Mouse (Mus musculus): ENCODE results near the gene Trim21. TPM values are rescaled to one million over a fixed set of nuclear protein-coding genes. Genes with fewer than 3 reads are reported as not detected.

Gene Trim21
- 0.60 and 3.0 TPM in 2 replicates for polyA plus RNA-seq (2012; ENCODE audit: insufficient read depth, low replicate concordance)

DNA sequence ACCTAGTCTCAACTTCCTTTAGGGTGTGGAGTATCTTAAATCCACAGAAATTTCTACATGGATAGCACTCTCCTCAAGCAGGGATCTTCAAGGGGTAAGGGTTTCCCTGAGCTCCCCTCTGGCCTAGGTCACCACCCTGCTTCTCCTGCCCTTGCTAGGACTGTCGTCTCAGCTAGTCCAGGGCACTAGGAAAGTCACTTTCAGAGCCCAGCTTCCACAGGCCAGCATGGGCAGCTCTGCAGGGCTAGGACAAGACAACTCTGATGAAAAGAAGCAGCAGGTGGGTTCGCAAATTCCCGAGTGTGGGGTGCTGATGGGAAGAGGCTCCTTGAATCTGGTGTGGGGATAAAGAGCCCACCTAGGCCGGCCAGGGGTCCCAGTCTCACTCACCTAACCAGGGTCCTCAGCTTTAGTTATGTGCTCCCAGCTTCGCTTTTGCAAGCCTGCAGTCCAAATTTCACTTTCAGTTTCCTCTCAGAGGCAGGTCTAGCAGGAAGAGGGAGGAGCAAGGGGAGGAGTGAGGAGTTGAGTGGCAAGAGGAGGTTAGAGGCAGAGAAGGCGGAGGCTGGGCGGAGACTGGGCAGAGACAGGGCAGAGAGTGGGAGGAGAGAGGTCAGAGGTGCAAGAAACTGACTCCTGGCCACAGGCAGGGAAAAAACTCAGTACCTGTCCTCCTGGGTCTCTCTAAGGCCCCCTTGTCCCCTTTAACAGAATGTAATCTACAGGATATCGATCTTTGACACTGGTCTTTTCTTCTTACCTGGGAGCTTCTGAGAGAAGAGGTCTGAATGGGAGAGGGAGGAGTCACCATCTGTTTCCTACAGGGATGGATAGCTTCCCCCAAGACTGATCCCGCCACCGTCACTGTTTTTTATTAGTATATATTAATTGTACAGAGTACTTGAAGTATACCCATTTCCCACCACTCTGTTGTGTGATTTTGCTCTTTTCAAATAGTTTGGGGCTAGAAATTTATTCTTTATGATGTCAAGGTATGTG, at the start of gene Trim21:
Gene Trim21, minus strand, starts transcription at position 488 of the 999 bp plus-strand sequence.
- peak within 1 kb of the TSS; percentile 96 for H3K4me3 ChIP-seq (replicated peaks)
- H3K4me1 ChIP-seq: peaks cover 40% of the 10 kb centered on the region
- no peaks in the 10 kb centered on the region for H3K9me3 ChIP-seq
- TF ChIP-seq GATA1 (IDR thresholded peaks at IDR 0.05; ENCODE audit: borderline replicate concordance, low read length) (no peak), FLI1 (IDR thresholded peaks at IDR 0.05; ENCODE audit: low read length) (no peak)
- no peaks in the 10 kb centered on the region for H3K27me3 ChIP-seq (replicated peaks)
- peaks cover 38% of the 10 kb centered on the region for H3K36me3 ChIP-seq (replicated peaks; ENCODE audit: low read length)

DNA sequence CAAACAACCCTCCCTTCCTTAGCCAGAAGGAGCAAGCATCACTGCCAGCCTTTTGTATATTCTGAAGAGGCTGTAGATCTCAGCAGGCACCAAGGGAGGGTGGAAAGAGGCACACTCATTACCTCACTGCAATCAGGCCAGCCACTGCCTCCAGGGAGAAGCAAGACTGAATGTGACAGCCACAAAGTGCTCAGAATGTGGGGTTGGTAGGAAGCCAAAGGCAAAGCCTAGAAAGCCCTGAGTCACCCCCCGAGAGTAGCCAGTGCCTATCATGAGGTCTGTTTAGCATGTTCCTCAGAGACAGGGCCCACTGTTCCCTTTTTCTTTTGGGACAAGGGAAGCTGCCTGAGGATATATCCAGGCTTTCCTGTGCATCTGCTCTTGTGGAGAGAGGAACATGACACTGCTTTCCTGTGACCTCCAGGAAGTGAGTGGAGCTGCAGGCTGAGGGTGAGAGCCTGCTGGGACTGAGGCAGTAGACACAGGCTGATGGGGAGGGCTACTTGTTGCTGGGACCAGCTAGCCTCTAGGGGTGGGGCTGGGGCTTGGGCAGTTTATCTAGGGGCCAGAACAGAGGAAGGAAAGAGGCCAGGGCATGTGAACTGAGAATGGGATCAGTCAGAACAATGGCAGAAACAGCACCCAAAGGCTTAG, 32.2 kb upstream of the Trim21 start, which contains the start of gene Olfr552:
Gene Olfr552, plus strand, starts transcription at position 393 of the 654 bp plus-strand sequence.
- peak within 1 kb of the TSS; percentile 81 for H3K4me3 ChIP-seq (replicated peaks)
- H3K36me3 ChIP-seq (replicated peaks; ENCODE audit: low read length): no peaks in the 10 kb centered on the region
- H3K9me3 ChIP-seq: no peaks in the 10 kb centered on the region
- peaks cover 69% of the 10 kb centered on the region for H3K4me1 ChIP-seq
- TF ChIP-seq GATA1 (IDR thresholded peaks at IDR 0.05; ENCODE audit: borderline replicate concordance, low read length) (no peak), FLI1 (IDR thresholded peaks at IDR 0.05; ENCODE audit: low read length) (no peak)
- no peaks in the 10 kb centered on the region for H3K27me3 ChIP-seq (replicated peaks)

DNA sequence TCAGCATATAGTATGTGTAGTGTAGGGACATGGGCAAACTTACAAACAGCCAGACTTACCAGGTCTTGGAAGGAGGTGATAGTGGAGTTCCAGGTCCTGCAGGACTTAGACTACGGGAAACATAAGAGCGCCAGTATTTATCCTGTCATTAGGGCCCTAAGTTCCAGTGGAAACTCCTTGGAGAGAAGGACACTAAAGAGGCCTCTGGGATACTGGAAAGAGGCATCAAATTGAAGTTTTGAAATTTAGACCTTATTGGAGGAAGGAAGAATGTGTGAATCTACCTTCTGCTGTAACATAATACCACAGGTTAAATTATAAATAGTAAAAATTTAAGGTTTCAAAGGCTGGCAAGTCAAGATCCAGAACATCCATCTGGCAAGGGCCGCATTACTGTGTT, 26.5 kb upstream of the Trim21 start, which contains the start of gene Olfr551:
Gene Olfr551, minus strand, starts transcription at position 101 of the 400 bp plus-strand sequence.
- H3K36me3 ChIP-seq (replicated peaks; ENCODE audit: low read length): no peaks in the 10 kb centered on the region
- no peaks in the 10 kb centered on the region for H3K27me3 ChIP-seq (replicated peaks)
- H3K4me3 ChIP-seq (replicated peaks): no peak within 1 kb of the TSS
- TF ChIP-seq FLI1 (IDR thresholded peaks at IDR 0.05; ENCODE audit: low read length) (no peak), GATA1 (IDR thresholded peaks at IDR 0.05; ENCODE audit: borderline replicate concordance, low read length) (no peak)
- H3K4me1 ChIP-seq: peaks cover 54% of the 10 kb centered on the region
- no peaks in the 10 kb centered on the region for H3K9me3 ChIP-seq

DNA sequence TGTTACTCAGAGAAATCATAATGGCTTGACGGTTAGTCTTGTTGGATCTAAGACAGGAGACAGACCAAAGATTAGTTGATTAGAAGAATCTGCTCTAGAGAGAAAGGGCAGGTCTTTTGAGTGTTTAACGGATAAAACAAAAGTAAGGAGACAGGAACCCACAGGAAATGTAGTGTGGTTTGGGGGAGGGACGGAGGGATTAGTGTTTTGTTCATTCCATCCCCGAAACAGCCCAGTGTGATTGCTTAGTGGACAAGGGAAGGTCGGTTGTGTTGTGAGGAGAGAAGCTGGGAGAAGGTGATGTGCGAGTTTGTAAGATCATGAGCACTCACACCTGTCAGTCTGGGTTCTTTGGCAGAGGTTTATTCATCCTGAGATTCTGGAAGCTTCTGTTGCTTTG, 10.7 kb upstream of the Trim21 start:
- H3K4me3 ChIP-seq (replicated peaks): peak overlapping the region; percentile 28
- peaks cover 46% of the 10 kb centered on the region for H3K4me1 ChIP-seq
- no peaks in the 10 kb centered on the region for H3K36me3 ChIP-seq (replicated peaks; ENCODE audit: low read length)
- no peaks in the 10 kb centered on the region for H3K9me3 ChIP-seq
- TF ChIP-seq GATA1 (IDR thresholded peaks at IDR 0.05; ENCODE audit: borderline replicate concordance, low read length) (no peak), FLI1 (IDR thresholded peaks at IDR 0.05; ENCODE audit: low read length) (no peak)
- H3K27me3 ChIP-seq (replicated peaks): no peaks in the 10 kb centered on the region

DNA sequence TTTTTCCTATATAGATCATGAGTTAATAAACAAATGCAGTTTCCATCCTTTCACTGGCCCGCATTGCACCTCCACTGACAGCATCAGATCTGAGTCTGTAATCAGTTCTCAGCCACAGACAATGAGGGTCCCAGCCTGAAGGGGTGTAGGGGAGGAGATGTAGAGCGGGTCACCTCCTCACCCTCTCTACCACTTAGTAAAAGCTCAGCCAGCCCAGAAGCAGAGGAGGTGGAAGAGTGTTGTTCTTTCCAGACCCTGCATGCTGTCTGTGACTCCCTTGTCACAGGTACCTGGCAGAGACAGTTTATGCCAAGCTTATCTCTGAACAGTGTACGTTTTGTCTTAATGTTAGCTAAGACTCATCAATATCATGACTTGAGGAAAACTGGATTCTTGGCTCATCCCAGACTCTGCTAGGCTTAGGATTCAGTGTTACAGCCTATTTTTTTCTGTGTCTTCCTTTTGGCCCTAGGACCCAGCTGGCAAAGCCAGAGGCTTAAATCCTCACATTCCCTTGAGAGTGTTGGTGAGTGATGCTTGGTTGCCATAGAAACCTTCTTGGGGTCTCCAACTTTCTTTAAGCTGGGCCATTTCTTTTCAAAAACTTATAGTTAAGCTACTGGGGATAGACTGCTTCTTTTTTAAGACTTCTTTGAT, 8.0 kb upstream of the Trim21 start:
- TF ChIP-seq FLI1 (IDR thresholded peaks at IDR 0.05; ENCODE audit: low read length): no peak
- no peak for TF ChIP-seq GATA1 (IDR thresholded peaks at IDR 0.05; ENCODE audit: borderline replicate concordance, low read length)
- no peak overlapping the region for H3K4me3 ChIP-seq (replicated peaks)
- H3K27me3 ChIP-seq (replicated peaks): no peaks in the 10 kb centered on the region
- no peaks in the 10 kb centered on the region for H3K36me3 ChIP-seq (replicated peaks; ENCODE audit: low read length)
- no peaks in the 10 kb centered on the region for H3K9me3 ChIP-seq
- peaks cover 30% of the 10 kb centered on the region for H3K4me1 ChIP-seq

DNA sequence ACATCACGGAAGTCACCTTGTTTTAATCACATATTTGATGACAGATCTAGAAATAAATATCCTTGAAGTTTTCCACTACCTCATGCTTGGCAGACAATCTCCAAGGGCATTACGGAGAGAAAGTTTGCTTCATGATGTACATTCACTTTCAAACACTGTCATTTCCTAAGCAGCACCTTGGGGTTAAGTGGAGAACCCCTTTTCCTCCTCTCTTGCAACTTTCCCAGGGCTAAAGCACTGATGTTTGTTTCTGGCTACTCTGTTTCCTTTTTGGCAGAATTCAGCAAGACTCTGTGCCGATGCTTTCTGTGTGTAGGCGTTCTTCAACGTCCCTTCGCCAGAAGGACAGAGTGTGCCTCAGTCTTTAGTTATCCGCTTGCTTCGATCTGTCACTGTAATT, 5.9 kb upstream of the Trim21 start, which contains the start of gene Olfr550:
Gene Olfr550, plus strand, starts transcription at position 301 of the 400 bp plus-strand sequence.
- H3K36me3 ChIP-seq (replicated peaks; ENCODE audit: low read length): no peaks in the 10 kb centered on the region
- no peak for TF ChIP-seq FLI1 (IDR thresholded peaks at IDR 0.05; ENCODE audit: low read length)
- TF ChIP-seq GATA1 (IDR thresholded peaks at IDR 0.05; ENCODE audit: borderline replicate concordance, low read length): no peak

DNA sequence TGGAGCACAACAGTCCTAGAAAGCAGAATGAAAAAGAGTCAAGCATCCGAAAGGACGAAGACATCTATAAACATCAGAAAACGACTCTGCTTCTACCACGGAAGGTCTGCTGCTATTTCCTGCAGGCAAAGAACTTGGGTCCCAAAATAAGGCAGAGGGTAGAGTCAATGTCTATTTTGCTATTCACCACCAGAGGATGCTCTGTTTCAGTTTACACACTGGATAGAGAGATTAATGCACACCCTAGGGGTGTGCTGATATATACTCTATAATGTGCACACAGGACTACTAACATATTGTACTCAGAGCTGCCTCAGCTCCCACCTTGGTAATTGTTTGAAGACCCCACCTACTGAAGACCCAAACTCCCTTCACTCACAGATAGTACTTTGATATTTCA, 933 bp upstream of the Trim21 start:
- Histone ChIP-seq H3K4me3 (replicated peaks) (no peak overlapping the region), H3K36me3 (replicated peaks; ENCODE audit: low read length) (peaks cover 29% of the 10 kb centered on the region)

More for the DNA sequence above, 5.9 kb upstream of the Trim21 start, which contains the start of gene Olfr550:
- no peaks in the 10 kb centered on the region for H3K27me3 ChIP-seq (replicated peaks)
- H3K4me3 ChIP-seq (replicated peaks): no peak within 1 kb of the TSS
- H3K4me1 ChIP-seq: peaks cover 27% of the 10 kb centered on the region
- no peaks in the 10 kb centered on the region for H3K9me3 ChIP-seq

DNA sequence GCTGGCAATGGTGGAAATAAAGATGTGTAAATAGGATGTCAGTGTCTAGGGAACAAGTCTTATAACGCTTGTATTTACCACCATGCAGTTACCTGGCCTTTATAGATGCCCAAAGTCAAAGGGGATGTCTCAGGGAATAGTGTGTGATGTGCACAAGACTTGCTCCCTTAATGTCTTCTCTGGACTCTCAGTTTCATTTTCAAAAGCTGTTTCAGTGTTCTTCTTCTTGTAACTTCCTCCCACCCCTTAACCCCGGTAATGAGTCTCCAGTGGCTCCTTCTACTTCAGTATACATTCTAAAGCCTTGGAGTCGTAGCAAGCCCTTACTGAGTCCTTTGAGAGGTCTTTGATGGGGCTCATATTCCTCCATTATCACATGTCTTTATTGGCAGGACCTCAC, 12.0 kb downstream of the Trim21 start:
- Histone ChIP-seq H3K9me3 (0 out of 2 replicates have a peak, but pooled peaks cover 4% of the 10 kb centered on the region), H3K36me3 (replicated peaks; ENCODE audit: low read length) (peaks cover 2% of the 10 kb centered on the region), H3K4me1 (peaks cover 10% of the 10 kb centered on the region; the same call in 1 of the 2 replicates), H3K27me3 (replicated peaks) (peaks cover 5% of the 10 kb centered on the region), H3K4me3 (replicated peaks) (no peak overlapping the region)
- TF ChIP-seq FLI1 (IDR thresholded peaks at IDR 0.05; ENCODE audit: low read length) (no peak), GATA1 (IDR thresholded peaks at IDR 0.05; ENCODE audit: borderline replicate concordance, low read length) (no peak)

More for the DNA sequence above, 933 bp upstream of the Trim21 start:
- peaks cover 33% of the 10 kb centered on the region for H3K4me1 ChIP-seq
- TF ChIP-seq FLI1 (IDR thresholded peaks at IDR 0.05; ENCODE audit: low read length): no peak
- no peak for TF ChIP-seq GATA1 (IDR thresholded peaks at IDR 0.05; ENCODE audit: borderline replicate concordance, low read length)
- no peaks in the 10 kb centered on the region for H3K27me3 ChIP-seq (replicated peaks)
- no peaks in the 10 kb centered on the region for H3K9me3 ChIP-seq

DNA sequence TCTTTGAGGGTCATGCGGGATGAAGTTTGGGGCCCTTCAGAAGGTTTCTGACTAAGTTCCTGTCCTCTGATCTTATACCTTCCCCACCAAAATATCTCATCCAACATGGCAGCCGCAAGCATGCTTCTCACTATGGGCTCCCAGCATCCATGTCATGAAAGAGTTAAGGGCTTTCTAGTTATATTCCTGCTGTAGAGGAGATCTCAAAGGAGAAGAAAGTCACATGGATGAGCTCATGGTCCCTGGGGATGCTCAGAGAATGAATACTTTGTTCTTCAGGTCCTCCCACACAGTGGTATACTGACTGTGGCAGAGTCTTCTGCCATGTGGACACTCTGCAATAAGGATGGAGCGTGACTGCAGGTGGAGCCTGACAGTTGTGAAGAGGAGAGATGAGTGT, 15.7 kb downstream of the Trim21 start, which contains the start of gene Olfr549:
Gene Olfr549, plus strand, starts transcription at position 301 of the 400 bp plus-strand sequence.
- H3K36me3 ChIP-seq (replicated peaks; ENCODE audit: low read length): no peaks in the 10 kb centered on the region
- peaks cover 5% of the 10 kb centered on the region for H3K27me3 ChIP-seq (replicated peaks)

More for the DNA sequence above, 15.7 kb downstream of the Trim21 start, which contains the start of gene Olfr549:
- Histone ChIP-seq H3K4me3 (replicated peaks) (no peak within 1 kb of the TSS), H3K4me1 (peaks cover 10% of the 10 kb centered on the region; the same call in 1 of the 2 replicates), H3K9me3 (0 out of 2 replicates have a peak, but pooled peaks cover 4% of the 10 kb centered on the region)
- no peak for TF ChIP-seq FLI1 (IDR thresholded peaks at IDR 0.05; ENCODE audit: low read length)
- no peak for TF ChIP-seq GATA1 (IDR thresholded peaks at IDR 0.05; ENCODE audit: borderline replicate concordance, low read length)
